ENCODE assay signal across 9 mouse cellular contexts in genomic region chr7:81492628-81493027, GRCm38 (mm10). TPM values are rescaled to one million over a fixed set of nuclear protein-coding genes. Genes with fewer than 3 reads are reported as not detected.
DNase-seq lines count a peak whose midpoint lies in the region; ATAC-seq and TF ChIP-seq lines count a peak whose summit lies in the region.
"Had no signal": no experiment of that assay in that cellular context is flagged by ENCODE, and none has a peak within 500 bp of the region (broad histone marks: within the 10 kb centered on the region; RNA-seq: fewer than 3 reads in every experiment).

No protein-coding gene starts in this region.

- TF ChIP-seq POLR2A in lung, adult 2 months (IDR thresholded peaks at IDR 0.05; ENCODE audit: borderline replicate concordance, extremely low read depth, low read depth, low read length), result no peak

- H3K4me2 ChIP-seq in lung, embryonic 15.5 days, result peak overlapping the region; percentile 78; the same call in 1 of the 2 replicates
- peak overlapping the region; percentile 52 for H3K4me2 ChIP-seq in forebrain, embryonic 15.5 days (replicated peaks)
- H3K4me2 ChIP-seq in limb, embryonic 13.5 days (replicated peaks), result peak overlapping the region; percentile 87
- H3K4me2 ChIP-seq in stomach, postnatal 0 days (replicated peaks; ENCODE audit: low read depth), result peak overlapping the region; percentile 62; the same call in 1 of the 2 replicates

- H3K4me3 ChIP-seq in lung, embryonic 15.5 days, result peak overlapping the region; percentile 41; the same call in 1 of the 2 replicates
- no peak overlapping the region for H3K4me3 ChIP-seq in lung, adult 2 months (replicated peaks; ENCODE audit: extremely low read depth, low read depth, low read length)
- peak overlapping the region; percentile 91 for H3K4me3 ChIP-seq in forebrain, embryonic 15.5 days
- H3K4me3 ChIP-seq in limb, embryonic 13.5 days, result no peak overlapping the region
- H3K4me3 ChIP-seq in stomach, postnatal 0 days (ENCODE audit: low read depth, low read length), result peak overlapping the region; percentile 40; the same call in 1 of the 2 replicates

- no peaks in the 10 kb centered on the region for H3K36me3 ChIP-seq in lung, embryonic 15.5 days
- no peaks in the 10 kb centered on the region for H3K36me3 ChIP-seq in forebrain, embryonic 15.5 days
- H3K36me3 ChIP-seq in limb, embryonic 13.5 days, result no peaks in the 10 kb centered on the region
- no peaks in the 10 kb centered on the region for H3K36me3 ChIP-seq in stomach, postnatal 0 days (ENCODE audit: control insufficient read depth, insufficient read depth, low read length)
- H3K36me3 ChIP-seq: limb, embryonic 15.5 days had no signal

- H3K4me1 ChIP-seq in lung, embryonic 15.5 days, result 0 out of 2 replicates have a peak, but pooled peaks cover 6% of the 10 kb centered on the region
- no peaks in the 10 kb centered on the region for H3K4me1 ChIP-seq in lung, adult 2 months (ENCODE audit: control insufficient read depth, insufficient read depth, low read length)
- peaks cover 21% of the 10 kb centered on the region for H3K4me1 ChIP-seq in forebrain, embryonic 15.5 days
- no peaks in the 10 kb centered on the region for H3K4me1 ChIP-seq in limb, embryonic 13.5 days
- H3K4me1 ChIP-seq in stomach, postnatal 0 days (replicated peaks; ENCODE audit: control insufficient read depth, insufficient read depth), result no peaks in the 10 kb centered on the region

- no peak for ATAC-seq in lung, embryonic 15.5 days (ENCODE audit: borderline replicate concordance, extremely low read depth, low FRiP score, low TSS enrichment)
- no peak for ATAC-seq in forebrain, embryonic 15.5 days (replicated peaks)
- ATAC-seq in limb, embryonic 13.5 days (ENCODE audit: low FRiP score, low read depth), result no peak
- ATAC-seq in stomach, postnatal 0 days (ENCODE audit: low FRiP score, low TSS enrichment), result no peak
- ATAC-seq: inflammation-experienced regulatory T-cells, adult 6 months had no signal

- H3K9ac ChIP-seq in lung, embryonic 15.5 days, result no peak overlapping the region
- H3K9ac ChIP-seq in forebrain, embryonic 15.5 days (replicated peaks), result peak overlapping the region; percentile 96
- H3K9ac ChIP-seq in limb, embryonic 13.5 days, result no peak overlapping the region
- no peak overlapping the region for H3K9ac ChIP-seq in stomach, postnatal 0 days (ENCODE audit: low read length)
- H3K9ac ChIP-seq: limb, embryonic 15.5 days had no signal

- no peak for TF ChIP-seq CTCF in lung, adult 2 months (IDR thresholded peaks at IDR 0.05; ENCODE audit: insufficient read depth, low read length)
- no peak for TF ChIP-seq CTCF in stomach, postnatal 0 days (IDR thresholded peaks at IDR 0.05; ENCODE audit: low read depth)

- DNase-seq in lung, adult 2 months, result no peak
- no peak for DNase-seq in stomach, postnatal 0 days (ENCODE audit: low spot score)
- DNase-seq in lung, postnatal 10 days, result no peak
- no peak for DNase-seq in kidney, postnatal 36 days

- no peaks in the 10 kb centered on the region for H3K9me3 ChIP-seq in lung, embryonic 15.5 days
- H3K9me3 ChIP-seq in forebrain, embryonic 15.5 days, result no peaks in the 10 kb centered on the region
- no peaks in the 10 kb centered on the region for H3K9me3 ChIP-seq in limb, embryonic 13.5 days
- no peaks in the 10 kb centered on the region for H3K9me3 ChIP-seq in stomach, postnatal 0 days (ENCODE audit: control insufficient read depth, low read length)
- H3K9me3 ChIP-seq: limb, embryonic 15.5 days had no signal

- no peak for TF ChIP-seq EP300 in stomach, postnatal 0 days (optimal IDR thresholded peaks at IDR 0.05)

- no peak overlapping the region for H3K27ac ChIP-seq in lung, embryonic 15.5 days
- peak overlapping the region; percentile 99 for H3K27ac ChIP-seq in forebrain, embryonic 15.5 days (replicated peaks)
- H3K27ac ChIP-seq in limb, embryonic 13.5 days, result no peak overlapping the region
- no peak overlapping the region for H3K27ac ChIP-seq in stomach, postnatal 0 days (replicated peaks)
- H3K27ac ChIP-seq: limb, embryonic 15.5 days had no signal

- H3K27me3 ChIP-seq in lung, embryonic 15.5 days, result peaks cover 33% of the 10 kb centered on the region
- H3K27me3 ChIP-seq in forebrain, embryonic 15.5 days, result no peaks in the 10 kb centered on the region
- peaks cover 61% of the 10 kb centered on the region for H3K27me3 ChIP-seq in limb, embryonic 13.5 days
- H3K27me3 ChIP-seq in stomach, postnatal 0 days (ENCODE audit: control insufficient read depth, insufficient read depth, low read length), result 0 out of 2 replicates have a peak, but pooled peaks cover 3% of the 10 kb centered on the region

- 55% methylated on average over 9 of the region's 9 CpGs for WGBS in lung, embryonic 15.5 days
- 52% methylated on average over 9 of the region's 9 CpGs for WGBS in lung, adult 2 months
- WGBS in forebrain, embryonic 15.5 days, result 38% methylated on average over 9 of the region's 9 CpGs
- 50% methylated on average over 9 of the region's 9 CpGs for WGBS in limb, embryonic 13.5 days
- WGBS in stomach, postnatal 0 days, result 51% methylated on average over 9 of the region's 9 CpGs

RNA-seq across cellular contexts. Expression of gene Ap3b2, which starts 1.1 kb away (rescaled TPM):
- 0.55 and 0.98 TPM in 2 replicates for polyA plus RNA-seq in lung, embryonic 15.5 days (2015; fragmentation: Nextera tagmentation; extraction: Ambion mirVana)
- 0.08 and 0.09 TPM in 2 replicates for polyA plus RNA-seq in lung, adult 2 months (2012; rRNA removed)
- polyA plus RNA-seq in forebrain, embryonic 15.5 days (2015; fragmentation: Nextera tagmentation; extraction: Ambion mirVana), result 119 and 120 TPM in 2 replicates
- 0.11 and 0.52 TPM in 2 replicates for polyA plus RNA-seq in limb, embryonic 13.5 days (2015; fragmentation: Nextera tagmentation; extraction: Ambion mirVana)
- polyA plus RNA-seq in stomach, postnatal 0 days (2015; fragmentation: Nextera tagmentation; extraction: Ambion mirVana), result 2.1 and 2.2 TPM in 2 replicates
- polyA plus RNA-seq: inflammation-experienced regulatory T-cells, adult 6 months had no signal

RNA-seq across cellular contexts. Expression of gene BC048679, which starts 5.5 kb away (rescaled TPM):
- not detected in 2 replicates for polyA plus RNA-seq in lung, embryonic 15.5 days (2015; fragmentation: Nextera tagmentation; extraction: Ambion mirVana)
- polyA plus RNA-seq in lung, adult 2 months (2012; rRNA removed), result not detected in 2 replicates
- not detected in 2 replicates for polyA plus RNA-seq in forebrain, embryonic 15.5 days (2015; fragmentation: Nextera tagmentation; extraction: Ambion mirVana)
- not detected in 2 replicates for polyA plus RNA-seq in limb, embryonic 13.5 days (2015; fragmentation: Nextera tagmentation; extraction: Ambion mirVana)
- polyA plus RNA-seq in stomach, postnatal 0 days (2015; fragmentation: Nextera tagmentation; extraction: Ambion mirVana), result not detected in 2 replicates
- polyA plus RNA-seq: inflammation-experienced regulatory T-cells, adult 6 months; limb, embryonic 15.5 days had no signal

RNA-seq across cellular contexts. Expression of gene Cpeb1, which starts 37.4 kb away (rescaled TPM):
- polyA plus RNA-seq in lung, embryonic 15.5 days (2015; fragmentation: Nextera tagmentation; extraction: Ambion mirVana), result 0.78 and 1.2 TPM in 2 replicates
- polyA plus RNA-seq in lung, adult 2 months (2012; rRNA removed), result 12.5 and 15.9 TPM in 2 replicates
- polyA plus RNA-seq in forebrain, embryonic 15.5 days (2015; fragmentation: Nextera tagmentation; extraction: Ambion mirVana), result 2.0 and 2.1 TPM in 2 replicates
- polyA plus RNA-seq in limb, embryonic 13.5 days (2015; fragmentation: Nextera tagmentation; extraction: Ambion mirVana), result 0.26 and 0.51 TPM in 2 replicates
- polyA plus RNA-seq in stomach, postnatal 0 days (2015; fragmentation: Nextera tagmentation; extraction: Ambion mirVana), result 0.94 and 1.2 TPM in 2 replicates

Comparison
In these comparisons a context has a peak if more than half of its experiments do, and no peak if none do; other contexts are left out.
1. H3K4me3 ChIP-seq: peak in lung, embryonic 15.5 days (single experiment), forebrain, embryonic 15.5 days (single experiment) and stomach, postnatal 0 days (single experiment); none in lung, adult 2 months (single experiment) and limb, embryonic 13.5 days (single experiment).
2. RNA of gene Ap3b2, which starts 1.1 kb away (polyA plus RNA-seq): 119 to 120 TPM in forebrain, embryonic 15.5 days; 2.1 to 2.2 TPM in stomach, postnatal 0 days, 0.55 to 0.98 TPM in lung, embryonic 15.5 days, 0.11 to 0.52 TPM in limb, embryonic 13.5 days and 0.08 to 0.09 TPM in lung, adult 2 months; every median in the first group is over 10 times any median in the second.
3. Peak in every context shown above with its lines, with median percentiles within 50 percentile points of each other: H3K4me2 ChIP-seq.